Mouse (Mus musculus) right cerebral cortex, adult 2 months (tissue): ENCODE measurements around the gene Tspan11.

Source experiments
- DNase-seq, 2 experiments: peaks; one replicate each; pipeline ENCODE4 v3.0.0; 2021 to 2022; ENCODE audit warnings: low spot score in 2 of 2

Gene Tspan11

DNA sequence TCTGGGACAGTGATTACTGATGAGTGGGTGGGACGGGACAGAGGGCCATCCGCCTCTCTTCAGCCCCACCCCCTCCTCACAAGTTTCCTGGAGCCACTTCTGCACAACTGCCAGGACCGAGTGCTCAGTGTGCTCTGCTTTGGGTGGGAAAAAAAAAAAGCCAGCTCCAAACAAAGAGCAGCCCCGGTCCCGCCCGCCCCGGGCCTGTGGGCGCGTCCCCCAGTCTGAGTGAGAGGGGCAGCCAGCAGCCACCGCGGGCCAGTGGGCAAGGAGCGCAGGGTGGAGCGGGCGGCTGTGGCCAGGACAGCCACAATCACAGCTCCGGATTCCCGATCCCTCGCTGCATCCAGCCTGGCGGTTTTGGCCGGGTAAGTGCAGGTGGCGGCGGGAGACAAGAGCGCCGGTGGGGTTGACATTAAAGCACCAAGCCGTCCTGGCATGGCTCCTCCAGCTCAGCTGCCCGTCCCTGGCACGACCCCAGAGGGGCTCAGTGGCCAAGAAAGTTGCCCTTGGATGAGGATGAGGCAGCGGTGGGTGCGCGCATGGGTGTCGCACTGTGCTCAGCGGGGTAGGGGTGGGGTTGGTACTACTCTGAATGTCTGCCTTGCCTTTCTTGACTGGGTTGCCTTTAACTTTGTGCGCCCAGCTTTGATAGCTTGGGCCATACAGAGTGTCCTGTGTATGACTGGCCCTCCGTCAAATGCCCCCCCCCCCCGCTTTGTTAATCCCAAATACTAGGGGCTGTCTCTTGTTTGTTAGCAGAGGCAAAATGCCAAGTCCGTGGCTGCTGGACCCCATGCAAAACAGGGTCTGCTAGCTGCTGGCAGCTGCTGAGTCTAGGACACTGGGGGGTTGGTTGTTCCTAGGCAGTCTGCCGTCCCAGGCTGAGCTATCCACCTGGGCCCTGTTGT, at the start of gene Tspan11:
Tspan11 (plus strand) TSS at position 79 of the 911 bp plus-strand sequence.
- DNase-seq = peak in 1 of 2 experiments; percentile 11

- DNase-seq = no peak
Measured at GRCm38 (mm10) chr6:127837910-127838309, 49.5 kb upstream of the Tspan11 start.

DNA sequence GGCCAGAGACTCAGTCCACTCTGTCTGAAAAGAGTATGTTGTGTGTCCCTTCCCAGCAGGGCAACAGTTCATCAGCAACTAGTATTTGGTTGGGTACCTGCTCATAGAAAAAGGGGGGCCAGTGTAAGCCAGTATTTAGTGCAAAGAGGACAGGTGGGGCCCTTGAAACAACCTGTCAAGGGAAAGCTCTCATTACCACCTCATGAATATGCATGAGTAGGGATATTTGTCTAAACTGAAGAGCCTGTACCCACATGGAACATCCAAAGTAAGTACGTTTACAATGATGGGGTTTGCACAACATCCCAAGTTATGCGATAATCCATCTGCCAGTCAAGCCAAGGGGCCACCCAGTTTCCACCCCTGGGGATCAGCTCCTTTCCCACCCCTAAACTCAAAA, 47.9 kb upstream of the Tspan11 start:
- DNase-seq = no peak

GRCm38 (mm10) chr6:127840171-127840570, 47.2 kb upstream of the Tspan11 start:
- peak; percentile 56 to 60 for DNase-seq

DNA sequence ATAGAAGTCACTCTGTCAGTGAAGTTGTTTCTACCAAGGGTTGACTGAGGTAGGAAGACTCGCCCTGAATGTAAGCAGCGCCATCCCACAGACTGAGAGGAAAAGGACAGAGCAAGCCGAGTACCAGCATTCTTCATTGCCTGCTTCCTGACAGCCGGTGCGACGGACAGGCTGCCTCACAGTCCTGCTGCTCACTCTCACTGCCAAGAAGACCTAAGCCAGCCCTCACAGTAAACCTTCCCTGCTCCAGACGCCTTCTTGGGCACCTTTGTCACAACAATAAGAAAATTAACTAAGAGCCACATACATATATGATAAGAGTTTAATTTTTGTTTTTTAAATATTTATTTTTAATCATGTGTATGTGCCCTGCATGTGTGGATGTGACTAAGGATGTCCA, 46.1 kb upstream of the Tspan11 start:
- DNase-seq = no peak

DNA sequence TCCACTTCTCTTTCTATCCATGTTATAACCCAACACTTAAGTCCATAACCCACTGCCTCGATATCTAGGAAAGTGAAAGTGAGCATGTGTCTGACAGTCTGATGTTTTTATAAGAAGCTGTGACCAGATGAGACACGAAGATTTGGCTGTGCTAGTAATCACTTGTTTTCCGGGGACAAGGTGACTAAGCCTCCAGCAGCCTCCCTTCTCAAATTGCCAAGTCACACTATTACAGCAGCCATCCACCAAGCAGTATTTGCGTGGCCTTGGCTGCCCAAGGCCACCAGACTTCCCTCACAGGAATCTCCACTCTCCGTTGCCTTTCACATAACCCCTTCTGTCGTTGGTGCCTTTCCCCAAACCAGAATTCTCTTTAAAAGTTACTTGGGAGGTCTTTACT, 40.9 kb upstream of the Tspan11 start:
- DNase-seq = no peak

DNA sequence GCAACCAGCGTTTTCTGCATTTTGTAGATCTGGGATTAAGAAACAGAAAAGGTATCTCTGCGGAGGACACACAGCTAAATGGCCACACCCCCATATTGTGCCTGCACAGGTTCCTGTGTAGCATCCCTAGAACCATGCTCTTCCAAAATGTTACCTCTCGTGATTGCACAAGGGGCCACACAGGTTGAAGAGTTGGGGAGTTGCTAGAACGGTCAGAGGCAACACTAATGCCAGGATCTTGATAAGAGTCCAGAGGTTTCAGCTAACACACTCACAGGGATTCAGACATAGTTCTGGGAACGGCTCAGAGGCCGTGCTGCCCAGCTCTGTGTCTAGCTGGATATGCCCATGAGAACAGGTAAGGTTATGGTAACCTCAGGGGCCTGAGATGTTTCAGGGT, 37.9 kb upstream of the Tspan11 start:
- no peak for DNase-seq

DNA sequence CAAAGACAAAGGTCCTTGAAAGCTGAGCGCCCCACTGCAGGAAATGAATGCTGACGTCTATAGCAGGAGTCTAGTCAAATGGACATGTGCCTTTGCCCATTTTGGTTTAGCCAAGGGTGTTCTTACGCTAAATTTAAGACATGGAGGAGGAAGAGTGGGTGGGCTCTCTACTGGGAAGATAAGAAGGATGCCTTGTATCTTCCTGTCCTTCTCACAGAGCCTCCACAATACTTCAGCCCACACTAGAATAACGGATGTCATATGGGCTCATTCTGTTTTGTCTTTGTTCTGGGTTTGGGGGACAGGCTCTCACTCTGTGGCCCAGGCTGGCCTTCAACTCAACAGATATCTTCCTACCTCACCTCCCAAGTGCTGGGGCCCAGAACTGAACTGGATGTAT, 35.8 kb upstream of the Tspan11 start:
- peak; percentile 9 to 20 for DNase-seq

DNA sequence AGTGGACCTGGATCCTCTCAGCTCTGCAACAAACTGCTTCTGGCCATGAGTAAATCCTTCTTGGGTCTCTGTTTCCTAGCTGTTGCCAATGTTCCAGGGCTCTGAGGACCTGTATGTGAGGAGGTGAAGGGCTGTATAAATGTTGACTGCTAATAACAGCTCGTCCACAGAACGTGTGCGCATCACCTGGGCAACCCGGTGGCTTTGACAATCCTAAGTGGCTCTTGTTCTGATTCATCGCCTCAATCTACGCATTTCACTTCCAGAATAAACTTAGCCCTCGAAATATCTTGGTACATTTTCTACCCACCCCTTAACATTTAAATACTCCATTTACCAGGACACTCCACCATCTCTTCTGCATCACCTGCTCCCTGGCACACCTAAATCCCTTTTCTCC, 34.1 kb upstream of the Tspan11 start:
- no peak for DNase-seq

GRCm38 (mm10) chr6:127853771-127854687, 33.4 kb upstream of the Tspan11 start:
- no peak for DNase-seq

DNA sequence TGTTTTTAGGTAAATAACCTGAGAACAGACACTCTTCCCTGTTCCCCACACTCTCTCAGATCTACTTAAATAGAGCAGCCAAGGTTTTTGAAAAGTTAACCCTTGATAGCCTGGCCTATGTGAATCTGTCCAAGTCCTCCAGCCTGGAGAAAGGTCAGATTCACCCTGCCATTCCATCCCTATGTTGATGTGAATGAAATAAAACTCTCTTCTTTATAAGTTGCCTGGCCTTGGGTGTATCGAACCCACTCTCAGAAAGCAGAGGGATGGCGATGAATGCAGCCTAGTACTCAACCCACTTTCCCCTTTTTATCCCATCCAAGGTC, 32.7 kb upstream of the Tspan11 start:
- no peak for DNase-seq

DNA sequence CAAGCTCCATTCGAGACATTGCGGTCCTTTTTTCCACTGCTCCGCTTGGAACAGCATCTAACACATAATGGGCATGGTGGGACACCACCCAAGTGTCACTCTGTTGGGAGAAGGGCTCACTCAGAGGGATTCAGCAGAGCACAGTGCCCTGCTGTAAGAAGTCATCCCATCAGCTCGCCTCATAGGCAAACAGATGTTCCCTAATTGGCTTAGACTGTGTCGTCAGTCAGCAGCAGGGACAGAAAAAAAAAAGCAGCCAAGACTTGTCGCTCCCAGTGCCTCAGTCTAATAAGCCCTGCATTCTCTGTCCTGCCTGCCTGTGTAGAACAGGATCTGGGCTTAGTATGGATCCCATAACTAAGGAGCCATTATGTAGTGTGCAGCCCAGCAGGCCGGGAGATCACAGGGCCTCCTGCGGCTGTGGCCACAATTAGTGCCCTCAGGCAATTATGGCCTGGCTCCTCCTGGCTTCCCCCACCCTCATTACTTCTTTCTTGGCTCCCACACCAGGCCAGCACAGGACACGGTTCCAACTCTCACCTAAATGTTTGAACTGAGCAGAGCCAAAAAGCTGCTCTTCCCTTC, 31.6 kb upstream of the Tspan11 start:
- DNase-seq = no peak

DNA sequence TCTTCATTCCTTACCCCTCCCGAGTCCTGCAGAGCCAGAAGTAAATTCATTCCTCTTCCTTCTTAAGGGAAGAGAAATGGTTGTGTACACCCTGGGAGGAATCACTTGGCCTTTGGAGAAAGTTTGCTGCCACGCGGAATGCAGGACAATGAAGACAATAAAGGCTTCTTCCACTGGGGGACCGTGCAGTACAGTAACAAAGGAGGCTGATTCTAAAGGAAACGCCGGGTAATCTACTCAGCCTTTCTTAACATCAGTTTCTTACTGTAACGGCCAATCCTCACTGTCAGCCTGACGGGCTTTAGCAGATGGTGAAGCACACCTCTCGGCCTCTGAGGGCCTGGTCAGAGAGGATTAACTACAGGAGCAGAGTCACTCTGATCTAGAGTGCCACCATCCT, 25.4 kb upstream of the Tspan11 start:
- no peak for DNase-seq

GRCm38 (mm10) chr6:127865391-127865790, 22.0 kb upstream of the Tspan11 start:
- DNase-seq = no peak

DNA sequence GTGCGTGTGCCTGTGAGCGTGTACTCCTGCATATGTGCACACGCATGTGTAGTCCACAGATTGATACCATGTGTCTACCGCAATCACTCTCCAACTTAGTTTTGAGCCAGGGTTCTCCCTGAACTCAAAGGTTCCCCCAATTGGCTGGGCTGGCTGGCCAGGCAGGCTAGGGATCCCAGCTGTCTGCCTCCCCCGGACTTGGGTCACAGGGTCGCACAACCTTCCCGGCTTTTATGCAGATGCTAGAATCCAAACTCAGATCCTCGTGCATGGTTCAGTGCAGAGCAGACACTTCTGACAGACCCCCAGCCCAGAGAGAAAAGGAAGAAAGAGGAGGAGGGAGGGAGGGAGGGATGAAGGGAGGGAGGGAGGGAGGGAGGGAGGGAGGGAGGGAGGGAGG, 18.8 kb upstream of the Tspan11 start:
- DNase-seq = no peak

- no peak for DNase-seq
Measured at GRCm38 (mm10) chr6:127869121-127869520, 18.3 kb upstream of the Tspan11 start.

DNA sequence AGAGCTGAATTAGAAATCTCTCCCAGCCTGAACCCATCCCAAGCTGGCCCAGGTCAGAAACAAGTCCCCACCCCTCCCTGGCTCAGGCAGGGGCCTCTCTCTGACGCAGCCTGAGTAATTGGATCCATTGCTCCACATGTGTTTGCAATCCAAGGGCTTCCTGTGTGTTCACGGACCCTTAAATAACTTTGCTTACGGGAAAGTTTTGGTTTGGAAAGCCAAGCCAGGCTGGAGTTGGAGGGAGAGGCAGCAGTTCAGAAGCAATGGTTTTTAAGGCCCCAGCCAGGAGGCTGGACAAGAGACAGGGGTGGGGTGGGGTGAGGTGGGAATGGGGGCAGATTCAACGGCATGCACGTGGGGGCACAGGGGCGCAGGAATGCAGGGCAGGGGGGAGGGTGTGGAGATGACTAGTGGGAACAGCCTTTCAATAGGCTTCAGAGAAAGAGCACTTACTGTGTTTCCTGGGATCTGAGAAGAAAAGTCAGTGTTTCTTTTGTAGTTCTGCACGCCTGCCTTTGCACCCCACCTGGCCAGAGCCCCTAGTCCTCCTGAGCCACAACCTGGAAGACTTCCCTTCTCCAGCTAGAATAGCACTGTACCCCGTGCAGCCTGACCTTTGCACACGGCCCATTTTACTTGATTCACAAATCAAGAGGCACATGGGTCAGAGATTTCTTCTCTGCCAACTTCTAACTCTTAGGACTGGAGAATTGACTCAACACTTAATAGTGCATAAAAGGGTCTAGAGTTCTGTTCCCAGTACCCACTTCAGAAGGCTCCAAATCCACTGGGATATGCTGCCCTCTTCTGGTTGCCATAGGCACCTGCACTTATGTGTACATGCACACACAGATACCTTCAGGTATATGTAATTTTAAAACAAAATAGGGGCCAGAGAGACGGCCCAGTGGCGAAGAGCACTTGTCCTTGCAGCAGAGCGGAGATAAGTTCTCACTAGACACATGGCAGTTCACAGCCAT, 16.8 kb upstream of the Tspan11 start:
- DNase-seq = no peak

DNA sequence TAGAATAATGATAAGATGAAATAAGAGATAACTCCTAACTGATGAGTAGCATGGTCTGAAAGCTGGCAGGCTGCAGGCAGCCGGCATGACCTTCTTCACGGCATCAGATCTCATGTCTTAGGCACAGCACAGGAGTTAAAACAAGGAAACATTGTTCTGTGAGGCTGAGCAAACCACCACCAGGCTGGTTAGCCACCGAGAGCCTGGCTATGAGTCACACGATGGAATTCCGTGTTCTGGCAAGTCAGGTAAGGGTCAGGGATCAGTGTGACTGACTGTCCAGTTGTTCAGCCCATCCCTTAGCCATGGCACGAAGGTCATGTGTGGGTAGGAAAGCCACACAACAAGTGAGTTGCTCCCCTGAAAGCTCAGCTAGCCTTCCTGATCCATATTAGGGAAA, 16.0 kb upstream of the Tspan11 start:
- DNase-seq = no peak

- DNase-seq = no peak
Measured at GRCm38 (mm10) chr6:127872581-127872980, 14.8 kb upstream of the Tspan11 start.

- no peak for DNase-seq
Measured at GRCm38 (mm10) chr6:127875883-127876282, 11.5 kb upstream of the Tspan11 start.

DNA sequence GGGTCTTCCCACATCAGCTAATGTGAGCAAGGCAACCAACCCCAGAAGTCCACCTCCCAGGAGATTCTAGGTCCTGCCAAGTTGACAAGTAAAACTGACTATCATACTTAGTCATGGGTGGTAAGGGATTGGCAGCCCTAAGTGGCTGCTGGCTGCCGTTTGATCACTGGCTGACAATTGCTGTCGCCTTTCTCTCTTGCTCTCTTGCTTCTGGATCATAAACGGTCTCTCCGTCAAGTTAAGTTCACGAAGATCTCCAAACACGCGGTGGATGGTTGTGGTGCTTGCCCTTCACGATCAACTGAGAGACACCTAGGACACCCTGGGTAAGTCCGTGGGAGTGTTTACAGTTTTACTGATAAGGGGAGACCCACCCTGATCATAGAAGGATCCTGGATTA, 11.0 kb upstream of the Tspan11 start:
- DNase-seq = no peak
